Mouse (Mus musculus): ENCODE data around the gene Dpp8. TPM values are rescaled to one million over a fixed set of nuclear protein-coding genes. Genes with fewer than 3 reads are reported as not detected.

Gene Dpp8
- polyA plus RNA-seq, 1 experiment, result 92.9 TPM

DNA sequence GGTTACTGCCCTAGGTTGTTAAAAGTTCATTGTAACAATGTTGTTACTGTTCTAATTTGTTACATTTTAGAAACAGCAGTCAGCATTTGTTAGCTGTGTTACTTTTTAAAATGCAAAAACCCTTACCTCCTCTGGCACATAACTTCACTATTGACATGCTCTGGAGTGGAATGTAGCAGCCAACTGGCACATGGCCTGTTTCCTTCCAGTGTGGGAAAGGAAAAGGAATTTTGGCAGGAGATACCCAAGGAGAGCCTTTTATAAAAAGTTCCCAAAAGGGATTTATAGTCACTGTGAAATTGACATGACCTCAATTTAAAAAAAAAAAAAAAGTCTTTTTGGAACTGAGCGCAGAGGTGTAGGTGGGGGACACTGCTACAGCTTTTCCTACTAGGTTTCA lies 4.2 kb downstream of the Dpp8 start:
- H3K27ac ChIP-seq (ENCODE audit: control insufficient read depth, insufficient read depth, low read depth, low read length), result no peak overlapping the region
- H3K4me1 ChIP-seq (ENCODE audit: control insufficient read depth, insufficient read depth, low read length), result peaks cover 6% of the 10 kb centered on the region
- H3K4me3 ChIP-seq (ENCODE audit: control insufficient read depth, low read depth, low read length), result no peak overlapping the region
- no peak for TF ChIP-seq CTCF (IDR thresholded peaks at IDR 0.05; ENCODE audit: control insufficient read depth, insufficient read depth, insufficient replicate concordance, low read depth, low read length)
- no peak for TF ChIP-seq POLR2A (IDR thresholded peaks at IDR 0.05; ENCODE audit: control insufficient read depth, low read depth, low read length)
- H3K36me3 ChIP-seq (ENCODE audit: control insufficient read depth, insufficient read depth, low read length), result peaks cover 3% of the 10 kb centered on the region; the same call in 1 of the 2 replicates
- no peaks in the 10 kb centered on the region for H3K27me3 ChIP-seq (ENCODE audit: control insufficient read depth, insufficient read depth, low read length)

DNA sequence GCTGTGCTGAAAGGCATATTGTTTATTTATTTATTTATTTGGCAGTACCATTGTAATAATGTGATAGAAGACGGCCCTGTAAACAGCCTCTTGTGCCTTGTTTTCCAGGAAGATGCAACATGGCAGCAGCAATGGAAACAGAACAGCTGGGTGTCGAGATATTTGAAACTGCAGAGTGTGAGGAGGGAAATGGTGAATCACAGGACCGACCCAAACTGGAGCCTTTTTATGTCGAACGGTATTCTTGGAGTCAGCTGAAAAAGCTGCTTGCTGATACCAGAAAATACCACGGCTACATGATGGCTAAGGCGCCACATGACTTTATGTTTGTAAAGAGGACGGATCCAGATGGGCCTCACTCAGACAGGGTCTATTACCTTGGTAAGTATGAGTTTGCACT lies 4.6 kb downstream of the Dpp8 start:
- Histone ChIP-seq H3K36me3 (ENCODE audit: control insufficient read depth, insufficient read depth, low read length) (peaks cover 3% of the 10 kb centered on the region; the same call in 1 of the 2 replicates), H3K4me1 (ENCODE audit: control insufficient read depth, insufficient read depth, low read length) (peaks cover 5% of the 10 kb centered on the region)

GRCm38 (mm10) chr9:65041430-65041829 lies 9.2 kb downstream of the Dpp8 start:
- no peak overlapping the region for H3K4me3 ChIP-seq (ENCODE audit: control insufficient read depth, low read depth, low read length)
- H3K4me1 ChIP-seq (ENCODE audit: control insufficient read depth, insufficient read depth, low read length), result no peaks in the 10 kb centered on the region
- H3K27me3 ChIP-seq (ENCODE audit: control insufficient read depth, insufficient read depth, low read length), result no peaks in the 10 kb centered on the region
- peaks cover 3% of the 10 kb centered on the region for H3K36me3 ChIP-seq (ENCODE audit: control insufficient read depth, insufficient read depth, low read length)
- no peak overlapping the region for H3K27ac ChIP-seq (ENCODE audit: control insufficient read depth, insufficient read depth, low read depth, low read length)
- TF ChIP-seq POLR2A (IDR thresholded peaks at IDR 0.05; ENCODE audit: control insufficient read depth, low read depth, low read length) (no peak), CTCF (IDR thresholded peaks at IDR 0.05; ENCODE audit: control insufficient read depth, insufficient read depth, insufficient replicate concordance, low read depth, low read length) (no peak)

More for the DNA sequence above, 4.6 kb downstream of the Dpp8 start:
- Histone ChIP-seq H3K27me3 (ENCODE audit: control insufficient read depth, insufficient read depth, low read length) (no peaks in the 10 kb centered on the region), H3K27ac (ENCODE audit: control insufficient read depth, insufficient read depth, low read depth, low read length) (no peak overlapping the region), H3K4me3 (ENCODE audit: control insufficient read depth, low read depth, low read length) (no peak overlapping the region)
- TF ChIP-seq POLR2A (IDR thresholded peaks at IDR 0.05; ENCODE audit: control insufficient read depth, low read depth, low read length) (no peak), CTCF (IDR thresholded peaks at IDR 0.05; ENCODE audit: control insufficient read depth, insufficient read depth, insufficient replicate concordance, low read depth, low read length) (no peak)

GRCm38 (mm10) chr9:65046993-65047392 lies 14.8 kb downstream of the Dpp8 start:
- Histone ChIP-seq H3K27ac (ENCODE audit: control insufficient read depth, insufficient read depth, low read depth, low read length) (no peak overlapping the region), H3K4me1 (ENCODE audit: control insufficient read depth, insufficient read depth, low read length) (no peaks in the 10 kb centered on the region), H3K4me3 (ENCODE audit: control insufficient read depth, low read depth, low read length) (no peak overlapping the region), H3K36me3 (ENCODE audit: control insufficient read depth, insufficient read depth, low read length) (peaks cover 2% of the 10 kb centered on the region), H3K27me3 (ENCODE audit: control insufficient read depth, insufficient read depth, low read length) (no peaks in the 10 kb centered on the region)
- TF ChIP-seq CTCF (IDR thresholded peaks at IDR 0.05; ENCODE audit: control insufficient read depth, insufficient read depth, insufficient replicate concordance, low read depth, low read length), result no peak
- no peak for TF ChIP-seq POLR2A (IDR thresholded peaks at IDR 0.05; ENCODE audit: control insufficient read depth, low read depth, low read length)

DNA sequence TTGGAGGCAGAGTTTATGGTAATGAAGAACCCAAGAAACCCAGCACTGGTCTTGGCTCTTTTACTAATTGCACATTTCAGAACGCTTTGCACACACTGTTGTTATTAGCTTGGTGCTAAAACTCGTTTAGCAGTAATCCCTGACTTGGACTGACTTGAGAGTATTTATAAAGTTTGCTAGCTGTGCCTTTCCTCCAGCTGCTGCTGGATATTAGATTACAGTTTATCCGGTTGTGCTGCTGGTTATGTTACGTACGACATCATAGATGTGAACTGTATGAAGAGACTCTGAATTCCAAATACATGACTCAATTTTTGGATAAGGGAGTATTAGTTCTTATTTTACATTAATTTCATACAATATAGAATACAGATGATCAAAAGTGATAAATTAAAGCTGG lies 17.2 kb downstream of the Dpp8 start:
- no peak for TF ChIP-seq POLR2A (IDR thresholded peaks at IDR 0.05; ENCODE audit: control insufficient read depth, low read depth, low read length)
- no peak for TF ChIP-seq CTCF (IDR thresholded peaks at IDR 0.05; ENCODE audit: control insufficient read depth, insufficient read depth, insufficient replicate concordance, low read depth, low read length)
- Histone ChIP-seq H3K36me3 (ENCODE audit: control insufficient read depth, insufficient read depth, low read length) (peaks cover 3% of the 10 kb centered on the region), H3K4me1 (ENCODE audit: control insufficient read depth, insufficient read depth, low read length) (no peaks in the 10 kb centered on the region), H3K27ac (ENCODE audit: control insufficient read depth, insufficient read depth, low read depth, low read length) (no peak overlapping the region), H3K27me3 (ENCODE audit: control insufficient read depth, insufficient read depth, low read length) (no peaks in the 10 kb centered on the region), H3K4me3 (ENCODE audit: control insufficient read depth, low read depth, low read length) (no peak overlapping the region)

DNA sequence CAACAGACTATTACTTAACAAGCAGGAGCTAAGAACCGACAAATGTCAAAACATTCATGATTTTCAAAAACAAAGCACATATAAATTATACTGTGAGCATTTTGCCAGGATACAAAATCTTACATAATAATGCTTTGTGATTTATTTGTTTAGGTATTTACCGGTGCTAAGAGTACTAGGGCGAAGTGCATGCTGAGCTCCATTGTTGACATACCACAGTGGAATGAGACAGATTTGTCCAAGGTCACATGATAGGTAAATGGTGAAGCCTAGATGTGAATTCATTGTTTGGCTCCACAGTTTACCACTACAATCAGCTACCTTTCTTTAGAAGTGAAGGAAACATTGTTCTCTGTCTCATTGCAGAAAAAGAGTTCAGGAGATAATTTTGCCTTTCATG lies 18.8 kb downstream of the Dpp8 start:
- Histone ChIP-seq H3K4me1 (ENCODE audit: control insufficient read depth, insufficient read depth, low read length) (no peaks in the 10 kb centered on the region), H3K27ac (ENCODE audit: control insufficient read depth, insufficient read depth, low read depth, low read length) (no peak overlapping the region), H3K36me3 (ENCODE audit: control insufficient read depth, insufficient read depth, low read length) (peaks cover 3% of the 10 kb centered on the region), H3K4me3 (ENCODE audit: control insufficient read depth, low read depth, low read length) (no peak overlapping the region), H3K27me3 (ENCODE audit: control insufficient read depth, insufficient read depth, low read length) (no peaks in the 10 kb centered on the region)
- TF ChIP-seq POLR2A (IDR thresholded peaks at IDR 0.05; ENCODE audit: control insufficient read depth, low read depth, low read length), result no peak
- TF ChIP-seq CTCF (IDR thresholded peaks at IDR 0.05; ENCODE audit: control insufficient read depth, insufficient read depth, insufficient replicate concordance, low read depth, low read length), result no peak

- Histone ChIP-seq H3K4me3 (ENCODE audit: control insufficient read depth, low read depth, low read length) (no peak overlapping the region), H3K36me3 (ENCODE audit: control insufficient read depth, insufficient read depth, low read length) (peaks cover 3% of the 10 kb centered on the region; the same call in 1 of the 2 replicates), H3K4me1 (ENCODE audit: control insufficient read depth, insufficient read depth, low read length) (no peaks in the 10 kb centered on the region), H3K27me3 (ENCODE audit: control insufficient read depth, insufficient read depth, low read length) (no peaks in the 10 kb centered on the region), H3K27ac (ENCODE audit: control insufficient read depth, insufficient read depth, low read depth, low read length) (no peak overlapping the region)
- TF ChIP-seq CTCF (IDR thresholded peaks at IDR 0.05; ENCODE audit: control insufficient read depth, insufficient read depth, insufficient replicate concordance, low read depth, low read length), result no peak
- TF ChIP-seq POLR2A (IDR thresholded peaks at IDR 0.05; ENCODE audit: control insufficient read depth, low read depth, low read length), result no peak
These were observed 32.0 kb downstream of the Dpp8 start for GRCm38 (mm10) chr9:65064251-65064650.

DNA sequence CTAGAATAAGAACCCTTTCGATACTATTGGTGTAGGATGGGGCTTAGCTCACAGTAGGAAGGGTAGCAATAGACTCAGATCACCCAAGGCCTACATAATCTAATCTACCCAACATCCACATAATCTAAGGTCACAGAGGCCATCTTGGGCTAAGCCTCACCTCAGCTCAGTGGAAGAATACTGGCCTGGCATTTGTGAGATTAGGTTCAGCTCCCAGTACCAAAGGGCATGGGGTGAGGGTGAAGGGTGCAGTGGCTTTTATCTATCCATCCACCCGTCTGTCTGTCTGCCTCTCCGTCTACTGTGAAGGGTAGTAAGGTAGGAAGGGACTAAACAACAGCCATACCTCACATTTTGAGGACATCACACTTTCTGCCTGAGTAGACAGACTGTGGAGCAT lies 38.4 kb downstream of the Dpp8 start:
- H3K27me3 ChIP-seq (ENCODE audit: control insufficient read depth, insufficient read depth, low read length), result no peaks in the 10 kb centered on the region
- peaks cover 3% of the 10 kb centered on the region; the same call in 1 of the 2 replicates for H3K36me3 ChIP-seq (ENCODE audit: control insufficient read depth, insufficient read depth, low read length)
- H3K27ac ChIP-seq (ENCODE audit: control insufficient read depth, insufficient read depth, low read depth, low read length), result no peak overlapping the region
- H3K4me3 ChIP-seq (ENCODE audit: control insufficient read depth, low read depth, low read length), result no peak overlapping the region
- TF ChIP-seq CTCF (IDR thresholded peaks at IDR 0.05; ENCODE audit: control insufficient read depth, insufficient read depth, insufficient replicate concordance, low read depth, low read length) (no peak), POLR2A (IDR thresholded peaks at IDR 0.05; ENCODE audit: control insufficient read depth, low read depth, low read length) (no peak)
- no peaks in the 10 kb centered on the region for H3K4me1 ChIP-seq (ENCODE audit: control insufficient read depth, insufficient read depth, low read length)

Data from testis, adult 2 months (tissue).